Mouse (Mus musculus) erythroblast, adult 5-6 weeks (primary cell): ENCODE results near the gene Rasa3. TPM values are rescaled to one million over a fixed set of nuclear protein-coding genes. Genes with fewer than 3 reads are reported as not detected.

ENCODE experiments used
- ATAC-seq: replicated peaks from 2 replicates; pipeline ENCODE4 v1.8.0; 2016; ENCODE audit warnings: moderate number of reproducible peaks, mild to moderate bottlenecking, moderate TSS enrichment, inconsistent platforms; ENCODE audit not compliant: poor library complexity, low FRiP score, severe bottlenecking
- total RNA-seq, 2 experiments: library from RNA; stranded (forward) in 1 of 2; stranded (reverse) in 1 of 2; fragments of 150-400 nt in 1 of 2; fragments of 200-764, 138-1000 nt in 1 of 2; gene quantifications; 2 replicates each; pipeline versions ENCODE4 v1.2.3 to v1.2.4; 2015 to 2017; ENCODE audit warnings: low replicate concordance in 2 of 2

Rasa3 gene
- total RNA-seq (2015; ENCODE audit: low replicate concordance): 4.8 and 11.7 TPM in 2 replicates
- 17.1 and 19.5 TPM in 2 replicates for total RNA-seq (2017; ENCODE audit: low replicate concordance)

GRCm38 (mm10) chr8:13677413-13677883, at the start of gene Rasa3:
TSS of gene Rasa3 (minus strand) at chr8:13677603.
- ATAC-seq: peak; percentile 96

- ATAC-seq: no peak
These were observed 48.3 kb upstream of the Rasa3 start for GRCm38 (mm10) chr8:13725722-13726121.

DNA sequence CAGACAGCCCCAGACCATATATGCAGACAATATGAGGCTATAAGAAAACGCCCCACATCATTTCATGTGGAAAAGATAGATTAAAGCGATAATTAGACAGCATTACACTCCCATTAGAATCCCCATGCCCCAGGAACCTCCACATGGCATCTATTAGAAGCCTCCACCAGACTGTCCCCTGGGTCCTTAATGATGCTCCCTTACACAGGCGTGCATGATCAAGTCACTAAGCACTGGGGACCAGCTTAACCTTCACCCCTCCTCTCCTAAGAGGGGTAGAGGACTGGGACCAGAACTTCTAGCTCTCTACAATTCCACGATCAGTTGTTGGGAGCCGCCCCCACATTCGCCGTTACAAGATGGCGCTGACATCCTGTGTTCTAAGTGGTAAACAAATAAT, 41.6 kb upstream of the Rasa3 start:
- no peak for ATAC-seq

- no peak for ATAC-seq
These were observed 31.1 kb upstream of the Rasa3 start for GRCm38 (mm10) chr8:13708514-13708913.

DNA sequence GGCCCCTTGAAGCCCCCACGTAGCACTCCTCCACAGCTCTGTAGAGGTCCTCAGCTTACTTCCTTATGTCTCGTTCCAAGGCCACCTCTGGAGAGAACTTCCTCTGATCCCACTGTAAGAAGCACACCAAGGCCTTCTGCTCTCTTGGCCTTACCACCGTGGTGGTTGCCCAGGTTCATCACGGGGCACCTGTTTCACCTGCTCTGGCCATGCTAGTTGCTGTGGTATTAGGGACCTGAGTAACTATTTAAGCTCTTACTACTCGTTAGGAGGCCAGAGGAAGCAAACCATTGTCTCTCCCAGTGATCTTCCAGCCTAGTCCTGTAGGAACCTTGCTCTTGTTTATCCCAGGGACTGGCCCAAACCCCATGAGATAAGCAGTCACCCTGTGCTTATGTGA, 29.5 kb upstream of the Rasa3 start:
- no peak for ATAC-seq

DNA sequence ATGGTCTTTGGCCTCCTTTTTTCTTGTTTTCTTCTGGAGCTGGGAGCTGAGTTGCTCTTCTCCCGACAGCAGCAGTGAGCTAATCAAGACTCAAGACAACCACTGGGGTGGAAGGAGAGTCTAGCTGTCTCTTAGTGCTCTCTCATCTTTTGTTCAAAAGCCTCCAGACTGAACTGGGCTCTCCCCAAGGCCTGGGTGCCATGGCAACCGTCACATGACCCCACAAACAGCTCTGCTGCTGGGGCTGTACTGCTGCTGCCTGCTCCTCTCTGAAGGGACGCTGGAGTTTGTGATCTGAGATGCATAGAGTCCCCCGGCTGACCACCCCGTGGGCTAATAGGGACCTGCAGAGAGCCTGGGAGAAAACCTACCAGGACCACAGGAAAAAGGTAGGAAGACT, 28.3 kb upstream of the Rasa3 start, which contains the start of gene Cfap97d2:
TSS of gene Cfap97d2 (plus strand) at position 222 of the 400 bp plus-strand sequence.
- ATAC-seq: no peak

DNA sequence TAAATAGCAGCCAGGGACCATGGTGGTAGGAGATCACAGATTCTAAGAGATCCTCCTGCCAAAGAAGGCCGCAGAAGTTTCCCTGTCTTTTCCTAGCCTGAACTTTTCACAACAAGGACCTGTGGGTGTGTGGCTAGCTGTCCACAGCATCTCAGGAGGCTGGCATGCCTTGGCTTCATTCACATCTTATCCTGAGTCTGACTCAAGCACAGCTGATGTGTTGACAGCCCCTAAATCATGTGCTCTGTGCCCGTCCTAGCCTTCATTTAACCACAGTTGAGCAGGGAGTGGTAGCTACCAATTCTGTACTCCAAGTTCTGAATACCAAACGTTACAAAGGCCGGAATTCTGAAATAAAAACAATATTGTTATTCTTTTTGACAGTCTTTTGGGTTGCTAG, 26.9 kb upstream of the Rasa3 start:
- no peak for ATAC-seq

DNA sequence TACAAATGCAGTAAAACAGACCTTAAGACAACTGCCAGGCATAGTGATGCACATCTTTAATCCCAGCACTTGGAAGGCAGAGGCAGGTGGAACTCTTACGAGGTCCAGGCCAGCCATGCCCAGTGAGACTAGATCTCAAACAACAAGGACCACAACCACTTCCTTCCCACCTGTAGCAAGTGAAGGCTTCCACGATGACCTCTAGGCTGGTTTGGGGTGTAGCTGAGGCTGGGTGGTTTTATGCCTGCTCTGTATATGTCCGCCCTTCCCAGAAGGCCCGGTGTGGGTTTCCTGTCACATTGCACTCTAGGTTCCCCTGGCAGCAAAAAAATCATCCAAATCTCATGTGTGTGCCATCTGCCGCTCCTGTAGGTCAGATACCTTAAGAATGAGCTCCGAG, 26.4 kb upstream of the Rasa3 start:
- no peak for ATAC-seq

- no peak for ATAC-seq
These were observed 25.4 kb upstream of the Rasa3 start for GRCm38 (mm10) chr8:13702755-13703154.

DNA sequence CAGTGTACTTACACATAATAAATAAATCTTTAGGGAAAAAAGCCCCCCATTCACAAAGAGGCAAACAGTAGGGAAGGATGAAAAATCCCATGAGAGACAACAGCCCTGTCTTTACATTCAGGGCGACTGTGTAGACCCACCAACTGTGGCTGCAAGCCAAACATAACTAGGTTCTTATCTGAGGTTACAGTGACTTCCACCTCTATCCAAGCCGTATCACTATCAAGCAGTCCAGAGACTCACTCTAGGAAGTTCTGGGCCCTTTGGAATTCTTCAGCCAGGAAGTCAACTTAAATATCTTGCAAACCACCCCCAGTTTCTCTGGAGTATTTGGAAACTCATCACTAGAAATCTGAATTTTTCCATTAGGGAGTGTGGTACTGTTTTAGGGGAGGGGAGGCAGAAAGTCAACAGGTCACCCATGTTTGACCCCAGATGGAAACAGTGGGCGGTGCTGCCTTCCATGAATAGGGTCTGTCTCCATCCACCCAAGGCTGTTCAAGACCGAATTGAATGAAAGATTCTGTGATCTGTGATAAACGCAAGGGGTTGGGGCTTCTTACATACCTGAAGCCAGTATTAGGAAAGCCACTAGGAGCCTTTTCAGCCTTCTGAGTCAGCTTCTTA, 22.0 kb upstream of the Rasa3 start:
- no peak for ATAC-seq

DNA sequence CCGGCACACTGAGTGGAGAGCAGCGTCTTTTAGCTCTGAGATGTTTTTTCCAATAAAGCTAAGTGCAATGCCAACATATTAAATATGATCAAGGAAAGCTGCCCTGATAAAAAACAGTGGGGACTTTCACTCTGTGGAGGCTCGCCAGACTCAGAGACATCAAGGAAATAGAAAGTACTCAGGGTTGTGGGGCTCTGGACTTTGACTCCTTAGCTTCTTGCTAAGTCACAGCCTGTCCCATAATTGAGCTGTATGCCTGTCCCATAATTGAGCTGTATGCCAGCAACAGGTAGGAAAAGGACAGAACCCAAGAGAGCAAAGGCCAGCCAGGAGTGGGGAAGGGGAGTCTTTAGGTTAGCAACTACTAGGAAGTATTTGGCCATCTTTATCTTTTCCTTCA, 20.9 kb upstream of the Rasa3 start:
- ATAC-seq: no peak

GRCm38 (mm10) chr8:13697681-13698080, 20.3 kb upstream of the Rasa3 start:
- no peak for ATAC-seq

- no peak for ATAC-seq
These were observed 19.8 kb upstream of the Rasa3 start for GRCm38 (mm10) chr8:13697196-13697595.

DNA sequence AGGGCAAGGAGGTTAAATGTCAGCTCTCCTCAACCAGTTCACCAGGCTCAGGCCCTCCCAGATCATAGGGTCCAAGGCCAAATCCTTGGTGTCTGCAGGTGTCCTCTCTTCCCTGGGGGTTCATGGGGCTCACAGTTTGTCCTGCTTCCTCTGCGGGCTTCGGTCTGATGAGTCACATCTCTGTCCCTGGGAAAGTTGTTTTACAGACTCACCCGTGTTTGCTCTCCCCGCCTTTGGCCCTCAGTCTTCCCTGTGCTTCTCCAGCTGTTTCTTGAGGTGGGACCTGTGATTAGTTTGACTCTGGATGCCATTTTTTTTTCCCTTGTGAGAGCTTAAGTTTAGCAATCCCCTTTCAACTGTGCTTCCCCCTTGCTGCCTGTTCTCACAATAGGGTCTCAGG, 18.8 kb upstream of the Rasa3 start:
- no peak for ATAC-seq

GRCm38 (mm10) chr8:13695203-13695867, 17.9 kb upstream of the Rasa3 start:
- no peak for ATAC-seq

GRCm38 (mm10) chr8:13694735-13695134, 17.3 kb upstream of the Rasa3 start:
- no peak for ATAC-seq

DNA sequence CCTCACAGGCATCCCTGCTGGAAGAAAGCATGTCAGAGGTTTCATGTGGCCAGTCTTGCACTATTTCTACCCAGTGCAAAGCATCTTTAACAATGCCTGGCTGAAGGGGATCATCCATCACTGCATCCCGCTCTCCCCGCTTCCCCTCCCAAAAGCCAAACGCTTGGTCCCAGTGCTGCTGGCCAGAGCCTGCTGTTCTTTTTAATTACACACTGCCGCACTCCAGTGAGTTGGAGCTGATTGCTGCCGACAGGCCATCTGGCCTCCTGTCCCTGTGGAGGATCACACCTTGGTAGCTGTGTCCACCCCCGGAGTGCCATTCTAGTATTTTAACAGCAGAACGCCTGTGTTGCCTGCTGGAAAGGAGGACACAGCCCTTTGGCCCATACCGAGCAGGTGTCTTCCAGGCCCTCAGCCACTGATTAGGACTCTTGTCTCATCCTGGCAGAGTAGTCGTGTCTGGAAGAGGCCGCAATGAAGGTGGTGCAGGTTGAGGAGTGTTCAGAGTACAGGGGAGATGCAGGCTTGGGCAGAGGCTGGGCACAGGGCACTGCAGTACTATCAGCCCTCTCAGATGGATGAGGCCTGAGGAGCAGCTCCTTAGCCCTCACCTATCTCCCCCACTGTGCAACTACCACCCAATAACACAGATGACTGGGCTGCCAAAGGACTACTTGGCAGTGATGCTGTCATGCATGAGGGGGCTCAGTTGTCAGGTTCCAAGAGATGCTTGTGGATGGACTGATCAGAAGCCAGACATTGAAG, 15.1 kb upstream of the Rasa3 start:
- no peak for ATAC-seq

DNA sequence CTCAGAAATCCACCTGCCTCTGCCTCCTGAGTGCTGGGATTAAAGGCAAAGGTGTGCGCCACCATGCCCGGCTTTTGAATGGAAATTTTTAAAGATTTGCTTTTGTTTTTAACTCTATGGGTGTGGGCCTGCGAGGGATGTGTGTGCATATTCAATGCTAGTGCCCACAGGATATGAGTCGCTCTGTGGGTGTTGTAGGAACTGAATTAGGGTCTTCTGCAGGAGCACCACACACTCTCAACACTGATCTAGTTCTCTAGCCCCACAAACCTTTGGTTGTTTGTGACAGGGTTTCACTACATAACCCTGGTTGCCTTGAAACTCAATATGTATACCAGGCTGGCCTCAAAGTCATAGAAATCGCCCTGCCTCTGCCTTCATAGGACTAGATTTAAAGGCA, 11.9 kb upstream of the Rasa3 start:
- no peak for ATAC-seq

DNA sequence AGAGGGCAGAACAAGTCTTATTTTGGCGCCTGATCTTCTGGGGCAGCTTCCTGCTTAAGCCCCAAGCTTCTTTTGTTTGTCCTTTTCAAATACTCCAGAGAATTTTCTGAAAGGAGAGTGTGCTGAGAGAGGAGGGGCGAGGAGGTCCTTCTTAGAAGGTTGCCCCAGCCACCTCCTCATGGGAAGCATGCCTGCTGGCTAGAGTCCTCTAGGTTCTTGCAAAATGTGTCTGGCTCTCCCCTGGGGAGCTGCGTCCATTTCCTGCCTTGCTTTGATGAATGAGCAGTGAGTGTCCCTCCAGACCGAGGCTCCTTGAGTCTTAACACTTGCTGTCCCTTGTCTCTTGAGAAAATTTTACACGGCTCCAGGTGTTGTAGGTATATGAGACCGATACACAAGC, 11.1 kb upstream of the Rasa3 start:
- no peak for ATAC-seq

- ATAC-seq: no peak
These were observed 10.5 kb upstream of the Rasa3 start for GRCm38 (mm10) chr8:13687941-13688340.
